Mouse (Mus musculus): ENCODE measurements around the gene Arid5b. TPM values are rescaled to one million over a fixed set of nuclear protein-coding genes. Genes with fewer than 3 reads are reported as not detected.

Arid5b gene
- polyA plus RNA-seq, 1 experiment from 2014 or later = 27.5 TPM

- ATAC-seq (replicated peaks; ENCODE audit: insufficient number of reproducible peaks, low FRiP score, low TSS enrichment, low read depth) (no peak), DNase-seq (ENCODE audit: low spot score) (no peak)
- H3K4me1 ChIP-seq (ENCODE audit: control insufficient read depth, insufficient read depth, low read length) = no peaks in the 10 kb centered on the region
- no peak overlapping the region for H3K4me2 ChIP-seq (ENCODE audit: low read depth, low read length)
- no peaks in the 10 kb centered on the region for H3K9me3 ChIP-seq (replicated peaks; ENCODE audit: control insufficient read depth, low read length)
- H3K4me3 ChIP-seq (ENCODE audit: low read depth, low read length) = no peak overlapping the region
- H3K36me3 ChIP-seq (replicated peaks; ENCODE audit: control insufficient read depth, insufficient read depth, low read depth, low read length) = no peaks in the 10 kb centered on the region
- WGBS = 91% methylated on average over 5 of the region's 5 CpGs
- H3K9ac ChIP-seq (replicated peaks; ENCODE audit: low read length) = no peak overlapping the region
- H3K27ac ChIP-seq (replicated peaks; ENCODE audit: low read depth, low read length) = no peak overlapping the region
- no peaks in the 10 kb centered on the region for H3K27me3 ChIP-seq (ENCODE audit: control insufficient read depth, insufficient read depth, low read length)
Observed at GRCm38 (mm10) chr10:68132154-68132553, 146.4 kb downstream of the Arid5b start.

- Histone ChIP-seq H3K4me2 (ENCODE audit: low read depth, low read length) (no peak overlapping the region), H3K4me1 (ENCODE audit: control insufficient read depth, insufficient read depth, low read length) (no peaks in the 10 kb centered on the region), H3K9me3 (replicated peaks; ENCODE audit: control insufficient read depth, low read length) (no peaks in the 10 kb centered on the region), H3K27me3 (ENCODE audit: control insufficient read depth, insufficient read depth, low read length) (no peaks in the 10 kb centered on the region), H3K27ac (replicated peaks; ENCODE audit: low read depth, low read length) (no peak overlapping the region), H3K9ac (replicated peaks; ENCODE audit: low read length) (no peak overlapping the region), H3K36me3 (replicated peaks; ENCODE audit: control insufficient read depth, insufficient read depth, low read depth, low read length) (no peaks in the 10 kb centered on the region), H3K4me3 (ENCODE audit: low read depth, low read length) (no peak overlapping the region)
- DNase-seq (ENCODE audit: low spot score) (no peak), ATAC-seq (replicated peaks; ENCODE audit: insufficient number of reproducible peaks, low FRiP score, low TSS enrichment, low read depth) (no peak)
- whole genome bisulfite sequencing = 50% methylated on average over 7 of the region's 7 CpGs
Observed at GRCm38 (mm10) chr10:68129651-68130050, 148.9 kb downstream of the Arid5b start.

- Histone ChIP-seq H3K27ac (replicated peaks; ENCODE audit: low read depth, low read length) (no peak overlapping the region), H3K4me2 (ENCODE audit: low read depth, low read length) (no peak overlapping the region), H3K9ac (replicated peaks; ENCODE audit: low read length) (no peak overlapping the region), H3K27me3 (ENCODE audit: control insufficient read depth, insufficient read depth, low read length) (no peaks in the 10 kb centered on the region), H3K36me3 (replicated peaks; ENCODE audit: control insufficient read depth, insufficient read depth, low read depth, low read length) (no peaks in the 10 kb centered on the region), H3K4me1 (ENCODE audit: control insufficient read depth, insufficient read depth, low read length) (no peaks in the 10 kb centered on the region), H3K9me3 (replicated peaks; ENCODE audit: control insufficient read depth, low read length) (no peaks in the 10 kb centered on the region), H3K4me3 (ENCODE audit: low read depth, low read length) (no peak overlapping the region)
- no peak for ATAC-seq (replicated peaks; ENCODE audit: insufficient number of reproducible peaks, low FRiP score, low TSS enrichment, low read depth)
- 85% methylated on average over 3 of the region's 3 CpGs for WGBS
- DNase-seq (ENCODE audit: low spot score) = no peak
Observed at GRCm38 (mm10) chr10:68129009-68129408, 149.5 kb downstream of the Arid5b start.

- H3K36me3 ChIP-seq (replicated peaks; ENCODE audit: control insufficient read depth, insufficient read depth, low read depth, low read length) = no peaks in the 10 kb centered on the region
- H3K9me3 ChIP-seq (replicated peaks; ENCODE audit: control insufficient read depth, low read length) = no peaks in the 10 kb centered on the region
- no peak overlapping the region for H3K4me2 ChIP-seq (ENCODE audit: low read depth, low read length)
- no peak for ATAC-seq (replicated peaks; ENCODE audit: insufficient number of reproducible peaks, low FRiP score, low TSS enrichment, low read depth)
- H3K4me3 ChIP-seq (ENCODE audit: low read depth, low read length) = no peak overlapping the region
- H3K27ac ChIP-seq (replicated peaks; ENCODE audit: low read depth, low read length) = no peak overlapping the region
- no peaks in the 10 kb centered on the region for H3K27me3 ChIP-seq (ENCODE audit: control insufficient read depth, insufficient read depth, low read length)
- H3K9ac ChIP-seq (replicated peaks; ENCODE audit: low read length) = no peak overlapping the region
- no peak for DNase-seq (ENCODE audit: low spot score)
- 58% methylated on average over 10 of the region's 10 CpGs for WGBS
- no peaks in the 10 kb centered on the region for H3K4me1 ChIP-seq (ENCODE audit: control insufficient read depth, insufficient read depth, low read length)
Observed at GRCm38 (mm10) chr10:68128441-68128848, 150.1 kb downstream of the Arid5b start.

GRCm38 (mm10) chr10:68127604-68128256 lies 150.8 kb downstream of the Arid5b start:
- Histone ChIP-seq H3K27ac (replicated peaks; ENCODE audit: low read depth, low read length) (no peak overlapping the region), H3K36me3 (replicated peaks; ENCODE audit: control insufficient read depth, insufficient read depth, low read depth, low read length) (no peaks in the 10 kb centered on the region), H3K4me3 (ENCODE audit: low read depth, low read length) (no peak overlapping the region), H3K4me2 (ENCODE audit: low read depth, low read length) (no peak overlapping the region), H3K4me1 (ENCODE audit: control insufficient read depth, insufficient read depth, low read length) (no peaks in the 10 kb centered on the region), H3K27me3 (ENCODE audit: control insufficient read depth, insufficient read depth, low read length) (no peaks in the 10 kb centered on the region), H3K9me3 (replicated peaks; ENCODE audit: control insufficient read depth, low read length) (no peaks in the 10 kb centered on the region), H3K9ac (replicated peaks; ENCODE audit: low read length) (no peak overlapping the region)
- ATAC-seq (replicated peaks; ENCODE audit: insufficient number of reproducible peaks, low FRiP score, low TSS enrichment, low read depth) (no peak), DNase-seq (ENCODE audit: low spot score) (peak; percentile 41)
- 54% methylated on average over 6 of the region's 6 CpGs for WGBS

- no peak for ATAC-seq (replicated peaks; ENCODE audit: insufficient number of reproducible peaks, low FRiP score, low TSS enrichment, low read depth)
- Histone ChIP-seq H3K4me3 (ENCODE audit: low read depth, low read length) (no peak overlapping the region), H3K27me3 (ENCODE audit: control insufficient read depth, insufficient read depth, low read length) (no peaks in the 10 kb centered on the region), H3K27ac (replicated peaks; ENCODE audit: low read depth, low read length) (no peak overlapping the region), H3K9ac (replicated peaks; ENCODE audit: low read length) (no peak overlapping the region), H3K36me3 (replicated peaks; ENCODE audit: control insufficient read depth, insufficient read depth, low read depth, low read length) (no peaks in the 10 kb centered on the region), H3K9me3 (replicated peaks; ENCODE audit: control insufficient read depth, low read length) (no peaks in the 10 kb centered on the region), H3K4me1 (ENCODE audit: control insufficient read depth, insufficient read depth, low read length) (no peaks in the 10 kb centered on the region), H3K4me2 (ENCODE audit: low read depth, low read length) (no peak overlapping the region)
- 68% methylated on average over 2 of the region's 2 CpGs for WGBS
- no peak for DNase-seq (ENCODE audit: low spot score)
Observed at GRCm38 (mm10) chr10:68127104-68127503, 151.4 kb downstream of the Arid5b start.

GRCm38 (mm10) chr10:68126551-68126950 lies 152.0 kb downstream of the Arid5b start:
- H3K27me3 ChIP-seq (ENCODE audit: control insufficient read depth, insufficient read depth, low read length) = no peaks in the 10 kb centered on the region
- no peaks in the 10 kb centered on the region for H3K36me3 ChIP-seq (replicated peaks; ENCODE audit: control insufficient read depth, insufficient read depth, low read depth, low read length)
- H3K9ac ChIP-seq (replicated peaks; ENCODE audit: low read length) = no peak overlapping the region
- no peak overlapping the region for H3K4me3 ChIP-seq (ENCODE audit: low read depth, low read length)
- no peak overlapping the region for H3K4me2 ChIP-seq (ENCODE audit: low read depth, low read length)
- no peaks in the 10 kb centered on the region for H3K4me1 ChIP-seq (ENCODE audit: control insufficient read depth, insufficient read depth, low read length)
- 69% methylated on average over 2 of the region's 2 CpGs for WGBS
- ATAC-seq (replicated peaks; ENCODE audit: insufficient number of reproducible peaks, low FRiP score, low TSS enrichment, low read depth) = no peak
- no peaks in the 10 kb centered on the region for H3K9me3 ChIP-seq (replicated peaks; ENCODE audit: control insufficient read depth, low read length)
- no peak for DNase-seq (ENCODE audit: low spot score)
- no peak overlapping the region for H3K27ac ChIP-seq (replicated peaks; ENCODE audit: low read depth, low read length)

- ATAC-seq (replicated peaks; ENCODE audit: insufficient number of reproducible peaks, low FRiP score, low TSS enrichment, low read depth) (no peak), DNase-seq (ENCODE audit: low spot score) (peak; percentile 26)
- H3K36me3 ChIP-seq (replicated peaks; ENCODE audit: control insufficient read depth, insufficient read depth, low read depth, low read length) = no peaks in the 10 kb centered on the region
- H3K27ac ChIP-seq (replicated peaks; ENCODE audit: low read depth, low read length) = no peak overlapping the region
- no peak overlapping the region for H3K4me3 ChIP-seq (ENCODE audit: low read depth, low read length)
- no peak overlapping the region for H3K9ac ChIP-seq (replicated peaks; ENCODE audit: low read length)
- WGBS = 43% methylated on average over 8 of the region's 8 CpGs
- H3K27me3 ChIP-seq (ENCODE audit: control insufficient read depth, insufficient read depth, low read length) = no peaks in the 10 kb centered on the region
- H3K4me2 ChIP-seq (ENCODE audit: low read depth, low read length) = no peak overlapping the region
- no peaks in the 10 kb centered on the region for H3K4me1 ChIP-seq (ENCODE audit: control insufficient read depth, insufficient read depth, low read length)
- H3K9me3 ChIP-seq (replicated peaks; ENCODE audit: control insufficient read depth, low read length) = no peaks in the 10 kb centered on the region
Observed at GRCm38 (mm10) chr10:68125919-68126550, 152.5 kb downstream of the Arid5b start.

Data from embryonic facial prominence, embryonic 11.5 days (tissue).